10 mouse cellular contexts compared by ENCODE assay signal in genomic region chr10:80946684-80947437, GRCm38 (mm10). TPM values are rescaled to one million over a fixed set of nuclear protein-coding genes. Genes with fewer than 3 reads are reported as not detected.
A peak's percentile ranks its signal among the peaks of the same experiment; 100 is the strongest.
DNase-seq lines count a peak whose midpoint lies in the region; ATAC-seq and TF ChIP-seq lines count a peak whose summit lies in the region.
"Had no signal": no experiment of that assay in that cellular context is flagged by ENCODE, and none has a peak within 500 bp of the region (broad histone marks: within the 10 kb centered on the region; RNA-seq: fewer than 3 reads in every experiment).

No protein-coding gene starts in this region.

- H3K27ac ChIP-seq in hindbrain, embryonic 10.5 days = no peak overlapping the region
- no peak overlapping the region for H3K27ac ChIP-seq in hindbrain, embryonic 13.5 days
- H3K27ac ChIP-seq in intestine, postnatal 0 days (ENCODE audit: low read depth, low read length) = no peak overlapping the region
- H3K27ac ChIP-seq: liver, embryonic 15.5 days; neural tube, embryonic 13.5 days had no signal

- no peak overlapping the region for H3K4me2 ChIP-seq in hindbrain, embryonic 13.5 days
- H3K4me2 ChIP-seq in intestine, postnatal 0 days (replicated peaks; ENCODE audit: low read depth) = no peak overlapping the region
- H3K4me2 ChIP-seq: liver, embryonic 15.5 days; neural tube, embryonic 13.5 days had no signal

- peak; percentile 28 for DNase-seq in hindbrain, embryonic 10.5 days (ENCODE audit: low spot score)
- DNase-seq in 3134 (ENCODE audit: extremely low read depth, insufficient read length, low spot score) = peak; percentile 74
- peak; percentile 57 to 58 for DNase-seq in B cell, adult 2 months
- no peak for DNase-seq in thymus, adult 18-20 months
- DNase-seq: kidney, postnatal 14 days had no signal

- H3K36me3 ChIP-seq in hindbrain, embryonic 10.5 days = no peaks in the 10 kb centered on the region
- no peaks in the 10 kb centered on the region for H3K36me3 ChIP-seq in hindbrain, embryonic 13.5 days
- H3K36me3 ChIP-seq in intestine, postnatal 0 days (ENCODE audit: control insufficient read depth, insufficient read depth) = no peaks in the 10 kb centered on the region
- H3K36me3 ChIP-seq: liver, embryonic 15.5 days; neural tube, embryonic 13.5 days had no signal

- peaks cover 8% of the 10 kb centered on the region; the same call in 1 of the 2 replicates for H3K27me3 ChIP-seq in hindbrain, embryonic 10.5 days (ENCODE audit: insufficient read depth, poor library complexity, severe bottlenecking)
- H3K27me3 ChIP-seq in hindbrain, embryonic 13.5 days = peaks cover 12% of the 10 kb centered on the region; the same call in 1 of the 2 replicates
- no peaks in the 10 kb centered on the region for H3K27me3 ChIP-seq in intestine, postnatal 0 days (replicated peaks; ENCODE audit: control insufficient read depth, insufficient read depth, low read length)
- H3K27me3 ChIP-seq: neural tube, embryonic 13.5 days had no signal

- TF ChIP-seq CTCF in intestine, postnatal 0 days (IDR thresholded peaks at IDR 0.05; ENCODE audit: low read depth) = peak; percentile 64

- WGBS in hindbrain, embryonic 10.5 days = 60% methylated on average over 14 of the region's 14 CpGs
- WGBS in hindbrain, embryonic 13.5 days = 64% methylated on average over 14 of the region's 14 CpGs
- 65% methylated on average over 14 of the region's 14 CpGs for WGBS in intestine, postnatal 0 days

- H3K4me3 ChIP-seq in hindbrain, embryonic 10.5 days = no peak overlapping the region
- H3K4me3 ChIP-seq in hindbrain, embryonic 13.5 days = no peak overlapping the region
- no peak overlapping the region for H3K4me3 ChIP-seq in intestine, postnatal 0 days (ENCODE audit: low read depth, low read length)
- H3K4me3 ChIP-seq: liver, embryonic 15.5 days; neural tube, embryonic 13.5 days had no signal

- no peak overlapping the region for H3K9ac ChIP-seq in hindbrain, embryonic 13.5 days
- no peak overlapping the region for H3K9ac ChIP-seq in intestine, postnatal 0 days (ENCODE audit: low read depth, low read length)
- H3K9ac ChIP-seq: liver, embryonic 15.5 days; neural tube, embryonic 13.5 days had no signal

- H3K9me3 ChIP-seq in hindbrain, embryonic 10.5 days = no peaks in the 10 kb centered on the region
- no peaks in the 10 kb centered on the region for H3K9me3 ChIP-seq in hindbrain, embryonic 13.5 days
- H3K9me3 ChIP-seq in intestine, postnatal 0 days (ENCODE audit: control insufficient read depth) = no peaks in the 10 kb centered on the region
- H3K9me3 ChIP-seq: liver, embryonic 15.5 days; neural tube, embryonic 13.5 days had no signal

- no peak for ATAC-seq in hindbrain, embryonic 13.5 days (ENCODE audit: low FRiP score)
- no peak for ATAC-seq in intestine, postnatal 0 days
- no peak for ATAC-seq in granulocyte monocyte progenitor cell, adult 5-6 weeks (replicated peaks; ENCODE audit: poor library complexity, severe bottlenecking)

- peaks cover 42% of the 10 kb centered on the region for H3K4me1 ChIP-seq in hindbrain, embryonic 10.5 days (replicated peaks)
- H3K4me1 ChIP-seq in hindbrain, embryonic 13.5 days (replicated peaks) = peaks cover 7% of the 10 kb centered on the region; the same call in 1 of the 2 replicates
- H3K4me1 ChIP-seq in intestine, postnatal 0 days (replicated peaks; ENCODE audit: control insufficient read depth, insufficient read depth, low read length) = peaks cover 10% of the 10 kb centered on the region; the same call in 1 of the 2 replicates

RNA-seq across cellular contexts. Expression of gene Gadd45b, which starts 17.0 kb away (rescaled TPM):
- polyA plus RNA-seq in hindbrain, embryonic 10.5 days (2016; fragmentation: Nextera tagmentation; extraction: Ambion mirVana) = 9.8 and 11.8 TPM in 2 replicates
- 8.0 and 8.1 TPM in 2 replicates for polyA plus RNA-seq in hindbrain, embryonic 13.5 days (2015; fragmentation: Nextera tagmentation; extraction: Ambion mirVana)
- polyA plus RNA-seq in intestine, postnatal 0 days (2015; fragmentation: Nextera tagmentation; extraction: Ambion mirVana) = 19.9 and 20.1 TPM in 2 replicates
- total RNA-seq in granulocyte monocyte progenitor cell, adult 5-6 weeks (2014; fragmentation: Nextera tagmentation) = 20.1 and 21.5 TPM in 2 replicates
- 25.6 and 27.6 TPM in 2 replicates for total RNA-seq in granulocyte monocyte progenitor cell, adult 5-6 weeks (2017)

RNA-seq across cellular contexts. Expression of gene Lmnb2, which starts 28.8 kb away (rescaled TPM):
- 65.8 and 78.4 TPM in 2 replicates for polyA plus RNA-seq in hindbrain, embryonic 10.5 days (2016; fragmentation: Nextera tagmentation; extraction: Ambion mirVana)
- polyA plus RNA-seq in hindbrain, embryonic 13.5 days (2015; fragmentation: Nextera tagmentation; extraction: Ambion mirVana) = 41.5 and 43.9 TPM in 2 replicates
- 12.5 and 12.9 TPM in 2 replicates for polyA plus RNA-seq in intestine, postnatal 0 days (2015; fragmentation: Nextera tagmentation; extraction: Ambion mirVana)
- 24.9 and 35.1 TPM in 2 replicates for total RNA-seq in granulocyte monocyte progenitor cell, adult 5-6 weeks (2014; fragmentation: Nextera tagmentation)
- 56.2 and 62.8 TPM in 2 replicates for total RNA-seq in granulocyte monocyte progenitor cell, adult 5-6 weeks (2017)

RNA-seq across cellular contexts. Expression of gene Timm13, which starts 46.1 kb away (rescaled TPM):
- 374 and 391 TPM in 2 replicates for polyA plus RNA-seq in hindbrain, embryonic 10.5 days (2016; fragmentation: Nextera tagmentation; extraction: Ambion mirVana)
- polyA plus RNA-seq in hindbrain, embryonic 13.5 days (2015; fragmentation: Nextera tagmentation; extraction: Ambion mirVana) = 333 and 336 TPM in 2 replicates
- 358 and 367 TPM in 2 replicates for polyA plus RNA-seq in intestine, postnatal 0 days (2015; fragmentation: Nextera tagmentation; extraction: Ambion mirVana)
- 145 and 158 TPM in 2 replicates for total RNA-seq in granulocyte monocyte progenitor cell, adult 5-6 weeks (2014; fragmentation: Nextera tagmentation)
- 38.2 and 50.4 TPM in 2 replicates for total RNA-seq in granulocyte monocyte progenitor cell, adult 5-6 weeks (2017)

Comparison
In these comparisons a context has a peak if more than half of its experiments do, and no peak if none do; other contexts are left out.
1. DNase-seq: peak in hindbrain, embryonic 10.5 days (single experiment), 3134 (single experiment) and B cell, adult 2 months (2 of 2); none in thymus, adult 18-20 months (0 of 2).